Comparison of ENCODE assay signal across 8 mouse cellular contexts in genomic region chr11:88718050-88718765, GRCm38 (mm10). TPM values are rescaled to one million over a fixed set of nuclear protein-coding genes. Genes with fewer than 3 reads are reported as not detected.
DNase-seq lines count a peak whose midpoint lies in the region; ATAC-seq and TF ChIP-seq lines count a peak whose summit lies in the region.

Gene Msi2 (minus strand): TSS chr11:88718513.

- peak within 1 kb of the TSS; percentile 88 for H3K4me3 ChIP-seq in bone marrow, adult 2 months (replicated peaks; ENCODE audit: control insufficient read depth, low read depth, low read length)
- H3K4me3 ChIP-seq in embryonic facial prominence, embryonic 15.5 days (replicated peaks), result peak within 1 kb of the TSS; percentile 94
- peak within 1 kb of the TSS; percentile 95 for H3K4me3 ChIP-seq in kidney, embryonic 14.5 days (ENCODE audit: low read length)

- H3K27ac ChIP-seq in bone marrow, adult 2 months (ENCODE audit: control insufficient read depth, insufficient read depth, low read depth, low read length, poor library complexity), result peak within 1 kb of the TSS; percentile 81
- peak within 1 kb of the TSS; percentile 91 for H3K27ac ChIP-seq in embryonic facial prominence, embryonic 15.5 days (replicated peaks)
- H3K27ac ChIP-seq in kidney, embryonic 14.5 days (ENCODE audit: low read depth, low read length), result peak within 1 kb of the TSS; percentile 92

- no peaks in the 10 kb centered on the region for H3K36me3 ChIP-seq in embryonic facial prominence, embryonic 15.5 days
- peaks cover 5% of the 10 kb centered on the region; the same call in 1 of the 2 replicates for H3K36me3 ChIP-seq in kidney, embryonic 14.5 days (ENCODE audit: control insufficient read depth, insufficient read depth, low read length)

- no peaks in the 10 kb centered on the region; the same call in 1 of the 2 replicates for H3K4me1 ChIP-seq in bone marrow, adult 2 months (ENCODE audit: control insufficient read depth, insufficient read depth, low read length)
- peaks cover 27% of the 10 kb centered on the region for H3K4me1 ChIP-seq in embryonic facial prominence, embryonic 15.5 days
- H3K4me1 ChIP-seq in kidney, embryonic 14.5 days (ENCODE audit: control insufficient read depth, insufficient read depth, low read length), result peaks cover 19% of the 10 kb centered on the region

- peak within 1 kb of the TSS; percentile 97 for H3K9ac ChIP-seq in embryonic facial prominence, embryonic 15.5 days
- peak within 1 kb of the TSS; percentile 99 for H3K9ac ChIP-seq in kidney, embryonic 14.5 days (ENCODE audit: low read depth, low read length)

- H3K9me3 ChIP-seq in embryonic facial prominence, embryonic 15.5 days (replicated peaks), result no peaks in the 10 kb centered on the region
- H3K9me3 ChIP-seq in kidney, embryonic 14.5 days (ENCODE audit: control insufficient read depth, low read length), result no peaks in the 10 kb centered on the region

- under 1% methylated on average over 56 of the region's 84 CpGs for WGBS in bone marrow, adult 2 months
- WGBS in embryonic facial prominence, embryonic 15.5 days, result under 1% methylated on average over 31 of the region's 84 CpGs
- under 1% methylated on average over 26 of the region's 84 CpGs for WGBS in kidney, embryonic 14.5 days

- peak; percentile 89 for ATAC-seq in embryonic facial prominence, embryonic 15.5 days (ENCODE audit: insufficient number of reproducible peaks, low FRiP score, low TSS enrichment, low read depth)
- ATAC-seq in kidney, embryonic 14.5 days (ENCODE audit: low FRiP score, low TSS enrichment), result peak; percentile 83
- peak; percentile 69 for ATAC-seq in monocyte, adult 5-6 weeks (replicated peaks; ENCODE audit: insufficient number of reproducible peaks, low FRiP score, low TSS enrichment, poor library complexity, severe bottlenecking)

- H3K27me3 ChIP-seq in embryonic facial prominence, embryonic 15.5 days, result 0 out of 2 replicates have a peak, but pooled peaks cover 2% of the 10 kb centered on the region
- H3K27me3 ChIP-seq in kidney, embryonic 14.5 days (ENCODE audit: control insufficient read depth, insufficient read depth, low read length), result no peaks in the 10 kb centered on the region

- TF ChIP-seq POLR2A in bone marrow, adult 2 months (IDR thresholded peaks at IDR 0.05; ENCODE audit: borderline replicate concordance, control insufficient read depth, low read depth, low read length), result no peak; the same call in 1 of the 2 replicates

- DNase-seq in 416B (ENCODE audit: low read depth), result peak; percentile 94
- peak; percentile 90 for DNase-seq in heart, adult 8-10 months (ENCODE audit: low spot score)
- DNase-seq in liver, result peak; percentile 93
- peak; percentile 86 to 92 for DNase-seq in spleen, postnatal 4 days (ENCODE audit: low spot score in 2 of 2)

- peak within 1 kb of the TSS; percentile 90 for H3K4me2 ChIP-seq in embryonic facial prominence, embryonic 15.5 days (replicated peaks)
- H3K4me2 ChIP-seq in kidney, embryonic 14.5 days (replicated peaks; ENCODE audit: low read depth, low read length), result peak within 1 kb of the TSS; percentile 82

- TF ChIP-seq CTCF in bone marrow, adult 2 months (IDR thresholded peaks at IDR 0.05; ENCODE audit: control insufficient read depth, insufficient read depth, low read length), result no peak

RNA-seq across cellular contexts. Expression of gene Msi2, which starts in this region (rescaled TPM):
- polyA plus RNA-seq in bone marrow, adult 2 months (2011; ENCODE audit: insufficient read depth, insufficient read length, low replicate concordance, missing spikeins), result 16.4 and 21.9 TPM in 2 replicates
- polyA plus RNA-seq in embryonic facial prominence, embryonic 15.5 days (2015; fragmentation: Nextera tagmentation; extraction: Ambion mirVana), result 18.3 and 19.7 TPM in 2 replicates
- total RNA-seq in heart, adult 8-10 months (2022), result 100 to 1,000 TPM; 206 to 216 (median 210) TPM
- polyA plus RNA-seq in kidney, embryonic 14.5 days (2014; fragmentation: Nextera tagmentation; extraction: Ambion mirVana), result 30.8 and 50.4 TPM in 2 replicates
- total RNA-seq in monocyte, adult 5-6 weeks (2017), result 19.4 to 72.0 TPM (median 35.2 TPM) in 3 replicates

Comparison
In these comparisons a context has a peak if more than half of its experiments do, and no peak if none do; other contexts are left out.
1. Peak in every context shown above with its lines: DNase-seq, ATAC-seq, H3K4me3 ChIP-seq and H3K27ac ChIP-seq.